Mouse (Mus musculus) telencephalon, adult 2 months (tissue): Measurements from ENCODE around the gene Ccdc69.
"Not testable (repeated sequence)": the region's sequence is repeated elsewhere in the genome, so short reads cannot be mapped to it uniquely, and the experiment has no call there.

Experiments
- DNase-seq: peaks from one replicate; pipeline ENCODE4 v3.0.0-alpha.2; 2011; ENCODE audit warnings: low read depth, low spot score

Gene Ccdc69

DNA sequence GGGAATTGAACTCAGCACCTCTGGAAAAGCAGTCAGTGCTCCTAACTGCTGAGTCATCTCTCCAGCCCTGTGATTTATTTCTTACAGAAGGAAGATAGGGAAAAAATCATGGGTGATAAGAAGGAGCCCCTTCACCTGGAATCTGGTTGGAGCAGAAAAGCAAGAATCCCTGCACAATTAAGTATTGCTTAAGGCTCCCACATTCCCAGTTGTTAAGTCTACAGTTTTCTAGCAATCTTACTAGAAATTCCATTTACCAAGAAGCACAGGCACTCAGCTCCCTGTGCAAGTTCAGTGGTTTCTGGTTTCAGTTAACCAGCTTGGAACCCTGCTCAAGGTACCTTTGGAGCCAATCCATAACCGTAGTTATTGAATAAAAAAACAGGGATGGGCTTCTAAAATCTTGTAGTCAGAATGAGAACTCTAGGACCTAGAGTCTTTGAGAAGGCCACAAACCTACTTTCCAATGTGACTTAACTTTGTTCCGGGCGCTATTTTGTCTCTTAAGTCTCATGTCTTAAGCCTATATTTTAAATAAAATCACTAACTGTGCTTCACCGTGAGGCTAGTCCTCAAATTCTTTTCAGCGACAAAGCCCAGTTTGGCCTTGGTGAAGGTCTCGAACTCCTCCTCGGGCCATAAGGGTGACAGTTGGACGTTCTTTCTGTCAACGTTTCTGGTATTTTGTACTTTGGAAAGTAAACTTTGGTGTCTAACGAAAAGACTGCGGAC lies 19.0 kb upstream of the Ccdc69 start:
- no peak for DNase-seq

- DNase-seq, result not testable (repeated sequence)
Measured at GRCm38 (mm10) chr11:55096296-55096695, 18.4 kb upstream of the Ccdc69 start.

- no peak for DNase-seq
Measured at GRCm38 (mm10) chr11:55093096-55093495, 15.2 kb upstream of the Ccdc69 start.

GRCm38 (mm10) chr11:55089892-55090291 lies 12.0 kb upstream of the Ccdc69 start:
- no peak for DNase-seq

DNA sequence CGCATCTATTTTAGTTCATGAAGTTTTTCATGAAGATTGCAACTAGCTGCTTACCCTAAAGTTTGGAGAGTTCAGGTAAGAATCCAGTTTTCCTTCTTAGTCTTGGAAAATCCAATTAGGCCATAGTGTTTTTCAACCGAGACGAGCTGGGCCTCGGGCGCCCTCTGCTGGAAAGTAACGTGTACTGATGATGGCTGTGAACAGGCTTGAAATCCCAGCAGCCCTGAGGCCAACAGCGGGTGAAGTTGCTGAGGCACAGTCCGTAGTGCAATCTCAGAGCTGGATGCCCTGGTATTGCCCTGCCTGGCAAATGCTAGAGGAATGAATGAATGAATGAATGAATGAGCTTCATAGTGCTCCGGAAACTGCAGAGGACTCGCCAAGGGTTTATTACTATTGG lies 9.1 kb upstream of the Ccdc69 start:
- no peak for DNase-seq

GRCm38 (mm10) chr11:55085396-55085795 lies 7.5 kb upstream of the Ccdc69 start:
- DNase-seq, result no peak

GRCm38 (mm10) chr11:55084629-55085028 lies 6.7 kb upstream of the Ccdc69 start:
- DNase-seq, result no peak

GRCm38 (mm10) chr11:55081206-55081605 lies 3.3 kb upstream of the Ccdc69 start:
- DNase-seq, result no peak

DNA sequence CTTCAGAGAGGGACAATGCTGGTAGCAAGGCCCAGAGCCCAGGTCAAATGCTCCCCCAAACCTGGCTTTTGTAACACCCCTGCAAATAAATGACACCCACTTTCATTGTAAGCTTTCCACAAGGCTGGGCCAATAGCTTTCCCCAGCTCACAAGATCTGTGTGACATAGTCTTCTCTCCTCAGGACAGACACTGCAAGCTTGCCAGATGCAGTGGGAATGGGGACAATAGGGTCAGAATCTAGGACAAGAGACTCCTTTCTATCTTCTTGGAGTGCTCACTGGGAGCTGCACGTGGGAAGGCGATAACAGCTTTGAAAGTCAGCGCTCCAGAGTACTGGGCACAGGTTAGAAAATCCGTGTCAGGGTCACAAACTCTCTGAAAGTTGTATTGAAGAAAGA lies 1.2 kb upstream of the Ccdc69 start:
- no peak for DNase-seq

DNA sequence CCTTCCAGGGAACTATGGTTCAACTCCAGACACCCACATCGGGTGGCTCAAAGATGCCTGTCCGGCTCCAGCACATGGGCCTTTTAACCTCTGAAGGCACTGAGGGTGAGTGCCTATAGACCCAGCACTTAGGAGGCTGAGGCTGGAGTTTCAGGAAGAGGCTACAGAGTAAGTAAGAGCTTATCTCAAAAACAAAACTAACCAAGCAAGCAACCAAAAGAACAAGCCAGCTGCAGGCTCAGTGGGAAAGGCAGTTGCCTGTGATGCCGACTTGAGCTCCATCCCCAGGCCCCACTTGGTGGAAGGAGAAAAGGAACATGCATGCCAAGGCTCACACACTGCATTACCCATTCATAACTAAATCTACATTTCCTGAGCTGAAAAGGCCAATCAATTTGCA lies 571 bp upstream of the Ccdc69 start:
- no peak for DNase-seq

DNA sequence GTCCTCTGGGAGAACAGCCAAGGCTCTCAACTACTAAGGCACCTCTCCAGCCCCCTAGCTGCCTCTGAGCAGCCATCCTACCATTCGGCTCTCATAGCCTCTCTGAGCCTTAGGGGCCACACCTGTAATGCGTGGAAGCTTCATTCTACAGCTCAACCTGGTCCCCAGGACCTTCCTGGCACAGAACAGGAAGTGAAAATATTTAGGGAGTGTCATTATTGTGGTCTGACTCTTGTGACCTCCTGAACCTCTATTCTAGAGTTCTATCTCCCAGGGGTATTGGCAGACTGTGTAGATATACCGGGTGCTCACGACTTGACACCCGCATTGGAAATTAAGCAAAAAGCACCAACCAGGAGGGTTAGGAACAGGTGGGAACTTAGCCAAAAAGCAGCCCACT lies 1.7 kb downstream of the Ccdc69 start:
- no peak for DNase-seq

DNA sequence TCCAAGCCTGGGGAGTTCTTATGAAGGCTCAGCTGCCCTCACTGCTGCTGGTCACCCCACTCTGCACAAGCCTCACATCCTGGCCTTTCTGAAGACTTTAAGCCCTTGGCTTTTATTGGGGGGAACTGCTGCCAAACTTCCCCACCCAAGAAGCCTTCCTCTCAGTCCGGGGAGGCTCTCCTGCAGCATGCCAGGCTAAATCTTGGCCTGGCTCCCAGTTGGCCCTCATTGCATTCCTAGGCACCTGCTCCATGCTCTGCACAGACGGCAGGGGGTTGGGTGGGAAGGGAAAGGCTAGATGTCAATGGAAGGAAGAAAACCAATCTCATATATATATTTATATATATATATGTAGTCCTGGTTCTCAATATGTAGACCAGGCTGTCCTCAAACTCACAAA lies 2.3 kb downstream of the Ccdc69 start:
- no peak for DNase-seq

DNA sequence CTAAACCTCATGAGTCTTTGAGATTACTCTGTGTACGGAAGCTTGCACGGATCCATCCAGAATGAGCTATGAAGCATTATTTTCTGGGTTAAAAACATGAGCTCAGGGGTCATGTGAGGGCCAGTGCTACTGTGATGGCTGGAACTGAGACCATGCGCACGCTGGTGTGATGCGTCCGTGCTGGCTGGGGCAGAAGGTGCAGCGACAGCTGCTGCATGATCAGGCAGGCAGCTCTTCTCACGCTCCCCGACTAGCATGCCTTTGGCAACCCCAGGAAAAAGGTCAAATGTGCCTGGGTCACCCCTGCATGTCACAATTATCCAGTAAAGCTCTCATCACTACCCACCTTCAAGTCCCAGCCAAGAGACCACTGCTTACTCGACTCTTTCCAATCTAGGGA lies 4.7 kb downstream of the Ccdc69 start:
- no peak for DNase-seq

DNA sequence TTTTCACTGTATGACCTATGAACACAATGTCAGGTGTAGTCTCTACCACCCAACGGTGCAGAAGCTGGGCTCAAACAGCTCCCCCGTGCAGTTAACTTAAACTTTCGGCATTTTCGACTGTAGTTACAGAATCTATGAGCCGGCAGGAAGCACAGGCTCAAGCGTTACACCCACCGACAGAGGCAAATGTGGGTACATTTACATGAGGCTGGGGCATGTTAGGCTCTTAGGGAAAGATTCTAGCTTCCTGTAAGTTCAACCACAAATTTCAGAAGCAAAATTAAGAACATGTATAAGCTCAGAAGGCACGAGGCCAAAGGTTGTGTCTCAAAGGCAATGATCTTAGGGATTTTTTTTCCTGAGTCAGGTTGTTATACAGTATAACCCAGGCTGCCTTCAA lies 5.5 kb downstream of the Ccdc69 start:
- DNase-seq, result no peak

DNA sequence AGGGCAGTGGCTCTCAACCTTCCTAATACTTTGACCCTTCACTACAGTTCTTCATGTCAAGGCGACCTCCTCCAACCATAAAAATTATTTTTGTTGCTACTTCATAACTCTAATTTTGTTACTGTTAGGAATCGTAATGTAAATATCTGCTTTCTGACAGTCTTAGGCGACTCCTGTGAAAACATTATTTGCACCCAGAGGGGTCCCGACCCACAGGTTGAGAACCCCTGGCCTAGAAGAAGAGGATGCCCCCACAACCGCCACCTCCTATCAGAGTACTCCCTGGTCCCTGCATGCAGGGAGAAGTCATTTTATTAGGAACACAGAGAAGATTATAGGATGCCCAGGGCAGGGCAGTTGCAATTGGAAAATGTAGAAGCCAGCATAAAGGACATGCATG lies 6.6 kb downstream of the Ccdc69 start:
- no peak for DNase-seq

DNA sequence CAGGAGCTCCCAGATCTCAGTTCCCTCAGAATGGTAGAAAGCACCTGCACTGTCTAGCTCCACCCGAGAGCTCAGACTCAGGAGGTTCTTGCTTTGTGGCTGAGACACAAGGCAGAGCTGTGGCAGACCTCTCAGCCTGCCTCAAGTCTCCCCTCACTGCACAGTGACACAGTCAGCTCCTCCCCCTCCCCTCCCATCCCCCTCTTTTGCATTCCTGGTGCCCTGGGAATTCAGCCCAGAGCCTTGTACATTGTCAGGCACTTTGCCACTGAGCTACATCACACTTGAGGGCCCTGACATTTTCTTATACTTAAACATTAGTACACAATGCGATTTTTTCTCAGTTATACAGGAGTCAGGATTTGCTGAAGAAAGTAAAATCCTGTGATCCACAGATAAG lies 8.9 kb downstream of the Ccdc69 start:
- no peak for DNase-seq

DNA sequence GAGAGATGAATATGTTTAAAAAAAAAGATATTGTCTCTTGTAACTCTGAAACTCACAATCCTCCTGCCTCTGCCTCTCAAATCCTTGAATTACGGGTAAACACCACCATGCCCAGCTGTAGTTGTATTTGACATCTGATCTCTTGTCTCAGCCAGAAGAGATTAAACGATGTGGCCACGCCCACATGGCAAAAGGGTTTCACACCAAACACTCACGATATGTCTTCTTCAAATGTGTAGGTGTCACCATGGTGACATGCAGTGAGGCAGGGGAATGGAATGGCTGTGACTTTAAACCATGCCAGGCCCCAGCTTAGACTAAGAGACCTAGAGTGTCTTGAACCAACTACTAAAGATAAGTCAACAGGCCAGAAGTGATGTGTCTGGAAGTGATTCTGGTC lies 11.0 kb downstream of the Ccdc69 start:
- no peak for DNase-seq

DNA sequence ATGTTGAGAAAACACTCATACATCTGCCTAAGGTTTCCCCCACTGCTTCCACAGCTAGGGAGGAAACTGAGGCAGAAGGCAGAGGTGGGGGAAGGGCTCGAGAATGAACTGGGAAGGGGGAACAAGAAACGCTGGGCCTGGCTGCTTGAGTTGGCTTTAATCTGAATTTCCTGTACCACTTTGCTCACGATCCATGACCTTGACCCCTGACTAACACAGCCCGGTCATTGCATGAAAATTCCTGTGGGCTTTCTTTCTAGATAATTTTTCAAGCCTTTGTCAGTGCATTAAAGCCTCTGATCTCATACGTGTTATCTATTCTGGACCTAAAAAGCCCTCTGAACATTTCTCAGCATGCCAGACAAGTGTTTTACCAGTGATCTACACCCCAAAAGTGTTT lies 15.1 kb downstream of the Ccdc69 start:
- no peak for DNase-seq

GRCm38 (mm10) chr11:55060802-55061201 lies 17.1 kb downstream of the Ccdc69 start:
- DNase-seq, result no peak

DNA sequence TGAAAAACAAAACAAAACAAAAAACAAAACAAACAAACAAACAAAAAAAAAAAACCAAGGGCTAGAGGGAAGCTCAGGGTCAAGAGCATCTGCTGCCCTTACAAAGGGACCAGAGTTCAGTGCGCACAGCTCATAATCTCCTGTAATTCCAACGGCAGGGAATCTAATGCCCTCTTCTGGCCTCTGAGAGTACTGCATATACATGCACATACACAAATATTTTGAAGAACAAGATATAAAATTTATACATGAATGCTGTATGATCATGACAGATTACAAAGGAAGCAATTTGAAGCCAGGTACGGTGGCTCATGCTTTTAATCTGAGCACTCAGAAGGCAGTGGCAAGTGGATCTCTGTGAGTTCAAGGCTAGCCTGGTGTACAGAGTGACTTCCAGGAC lies 20.4 kb downstream of the Ccdc69 start:
- DNase-seq, result no peak

DNA sequence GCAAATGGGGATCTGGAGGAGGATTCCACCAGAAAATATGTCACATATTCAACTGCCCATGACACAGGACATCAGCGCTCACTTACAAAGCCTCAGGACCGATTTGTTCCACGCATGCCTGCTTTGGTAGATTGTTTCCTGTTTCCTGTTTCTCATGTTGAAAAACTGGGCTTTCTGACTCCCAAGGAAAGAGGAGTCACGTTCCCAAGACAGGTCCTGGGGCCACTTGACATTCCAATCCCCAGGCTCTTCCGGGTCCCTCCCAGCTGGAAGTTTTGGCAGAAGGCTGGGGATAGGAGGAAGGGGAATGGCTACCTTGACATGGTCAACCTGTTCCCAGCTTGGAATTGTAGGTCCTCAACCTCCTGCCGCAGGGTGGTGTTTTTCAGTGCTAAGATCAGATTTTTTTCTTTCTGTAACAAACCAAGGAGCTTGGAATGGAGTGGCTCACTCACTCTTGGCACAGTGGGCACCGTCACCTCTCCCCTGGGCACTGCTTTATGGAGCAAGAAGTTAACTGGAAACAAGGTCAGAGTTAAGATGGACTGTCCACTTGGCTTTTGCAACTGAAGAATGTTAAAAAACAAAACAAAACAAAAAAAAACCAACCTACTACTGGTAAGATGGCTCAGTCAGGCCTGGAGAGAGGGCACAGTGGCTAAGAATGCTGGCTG lies 27.0 kb downstream of the Ccdc69 start:
- no peak for DNase-seq

DNA sequence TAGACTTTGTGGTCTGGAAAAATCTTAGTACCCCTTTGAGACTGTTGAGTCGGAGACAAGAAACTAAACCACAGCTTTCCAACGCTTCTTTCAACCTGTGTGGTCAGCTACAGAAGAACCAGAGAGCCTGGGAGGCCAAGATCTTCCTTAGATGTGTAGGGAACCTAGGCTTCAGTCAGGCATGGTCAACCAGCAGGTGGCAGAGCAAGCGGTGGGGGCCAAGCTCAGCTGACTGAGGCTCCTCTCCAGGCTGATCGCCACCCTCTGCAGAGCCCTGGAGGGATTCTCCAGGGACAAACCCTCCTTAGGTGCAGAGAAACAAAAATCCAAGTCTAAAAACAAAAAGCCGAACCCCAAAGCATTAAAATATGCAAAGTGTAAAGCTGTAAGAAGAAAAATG lies 31.3 kb downstream of the Ccdc69 start:
- no peak for DNase-seq

- no peak for DNase-seq
Measured at GRCm38 (mm10) chr11:55041348-55041747, 36.6 kb downstream of the Ccdc69 start.

DNA sequence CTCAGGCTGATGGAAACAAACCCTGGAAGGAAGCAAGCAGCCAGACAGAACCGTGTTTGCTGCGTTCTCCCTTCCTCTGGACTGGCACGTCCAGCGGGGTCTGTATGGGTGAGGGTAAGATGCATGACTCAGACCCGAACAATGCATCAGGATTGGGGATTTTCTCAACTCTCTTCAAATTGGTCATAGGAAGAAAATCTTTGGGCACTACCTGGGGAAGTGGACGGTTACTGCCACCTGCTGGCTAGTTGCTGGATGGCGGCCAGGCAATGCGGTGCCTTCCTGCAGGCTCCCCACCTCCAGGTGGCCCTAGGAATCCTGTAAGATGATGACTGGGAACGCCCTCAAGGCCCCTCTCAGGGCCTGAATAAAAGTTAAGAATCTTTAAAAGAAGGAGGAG lies 38.3 kb downstream of the Ccdc69 start:
- no peak for DNase-seq
